ENCODE assay signal across 10 mouse cellular contexts in the genomic region with DNA sequence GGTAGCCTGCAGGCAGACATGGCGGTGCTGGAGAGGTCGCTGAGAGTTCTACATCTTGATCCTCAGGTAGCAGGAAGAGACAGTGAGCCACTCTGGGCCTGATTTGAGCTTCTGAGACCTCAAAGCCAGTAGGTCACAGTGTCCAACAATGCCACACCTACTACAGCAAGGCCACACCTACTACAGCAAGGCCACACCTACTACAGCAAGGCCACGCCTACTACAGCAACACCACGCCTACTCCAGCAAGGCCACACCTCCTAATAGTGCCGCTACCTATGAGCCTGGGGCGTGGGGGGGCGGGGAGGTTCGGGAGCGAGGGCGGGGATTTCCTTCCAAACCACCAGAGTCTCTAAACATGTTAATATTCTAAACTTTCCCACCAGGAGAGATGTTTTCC.
"Had no signal": no experiment of that assay in that cellular context is flagged by ENCODE, and none has a peak within 500 bp of the region (broad histone marks: within the 10 kb centered on the region; RNA-seq: fewer than 3 reads in every experiment).

No protein-coding gene starts in this region.

- ATAC-seq: liver, postnatal 0 days; midbrain, embryonic 13.5 days had no signal

- H3K9ac ChIP-seq: liver, postnatal 0 days; lung, embryonic 15.5 days; midbrain, embryonic 13.5 days had no signal

- H3K4me1 ChIP-seq: midbrain, embryonic 13.5 days had no signal

- H3K4me3 ChIP-seq: left cerebral cortex, adult 2 months; limb, embryonic 10.5 days; lung, embryonic 15.5 days; midbrain, embryonic 13.5 days had no signal

- H3K9me3 ChIP-seq: limb, embryonic 10.5 days; lung, embryonic 15.5 days; midbrain, embryonic 13.5 days had no signal

- DNase-seq: kidney, adult 18-20 months; kidney, postnatal 10 days; liver, postnatal 0 days; spleen, adult 18-20 months; thymus, postnatal 14 days had no signal

- H3K36me3 ChIP-seq: limb, embryonic 10.5 days; lung, embryonic 15.5 days; midbrain, embryonic 13.5 days had no signal

- H3K27me3 ChIP-seq: lung, embryonic 15.5 days; midbrain, embryonic 13.5 days had no signal

- H3K4me2 ChIP-seq: liver, embryonic 11.5 days; lung, embryonic 15.5 days; midbrain, embryonic 13.5 days had no signal

- H3K27ac ChIP-seq: left cerebral cortex, adult 2 months; limb, embryonic 10.5 days; lung, embryonic 15.5 days; midbrain, embryonic 13.5 days had no signal
